In genomic region chr6:118922328-118923211, GRCm38 (mm10) we compare ENCODE assay signal across 8 mouse cellular contexts.
A peak's percentile ranks its signal among the peaks of the same experiment; 100 is the strongest.
DNase-seq lines count a peak whose midpoint lies in the region; ATAC-seq and TF ChIP-seq lines count a peak whose summit lies in the region.

No protein-coding gene starts in this region.

- no peak overlapping the region for H3K9ac ChIP-seq in forebrain, embryonic 16.5 days (replicated peaks; ENCODE audit: low read depth, low read length)
- H3K9ac ChIP-seq in hindbrain, embryonic 12.5 days = no peak overlapping the region
- H3K9ac ChIP-seq in lung, postnatal 0 days (replicated peaks; ENCODE audit: low read depth) = no peak overlapping the region

- TF ChIP-seq CTCF in lung, postnatal 0 days (IDR thresholded peaks at IDR 0.05) = peak; percentile 97

- peak; percentile 79 for ATAC-seq in forebrain, embryonic 16.5 days
- ATAC-seq in hindbrain, embryonic 12.5 days (ENCODE audit: low FRiP score) = peak; percentile 51; the same call in 1 of the 2 replicates
- ATAC-seq in lung, postnatal 0 days = peak; percentile 76

- H3K4me1 ChIP-seq in forebrain, embryonic 16.5 days (replicated peaks; ENCODE audit: control insufficient read depth, insufficient read depth, low read length) = 0 out of 2 replicates have a peak, but pooled peaks cover 3% of the 10 kb centered on the region
- H3K4me1 ChIP-seq in hindbrain, embryonic 12.5 days = peaks cover 6% of the 10 kb centered on the region
- H3K4me1 ChIP-seq in lung, postnatal 0 days (ENCODE audit: insufficient read depth, low read depth, low read length) = peaks cover 6% of the 10 kb centered on the region; the same call in 1 of the 2 replicates

- no peaks in the 10 kb centered on the region for H3K36me3 ChIP-seq in forebrain, embryonic 16.5 days (ENCODE audit: control insufficient read depth, insufficient read depth)
- H3K36me3 ChIP-seq in hindbrain, embryonic 12.5 days = no peaks in the 10 kb centered on the region
- H3K36me3 ChIP-seq in lung, postnatal 0 days (ENCODE audit: insufficient read depth, low read length) = no peaks in the 10 kb centered on the region

- no peak for TF ChIP-seq EP300 in lung, postnatal 0 days (IDR thresholded peaks at IDR 0.05)

- no peaks in the 10 kb centered on the region for H3K9me3 ChIP-seq in forebrain, embryonic 16.5 days (ENCODE audit: control insufficient read depth, low read length)
- H3K9me3 ChIP-seq in hindbrain, embryonic 12.5 days (replicated peaks) = no peaks in the 10 kb centered on the region
- no peaks in the 10 kb centered on the region for H3K9me3 ChIP-seq in lung, postnatal 0 days (ENCODE audit: low read length)

- WGBS in forebrain, embryonic 16.5 days = 25% methylated on average over 13 of the region's 13 CpGs
- 27% methylated on average over 13 of the region's 13 CpGs for WGBS in hindbrain, embryonic 12.5 days
- WGBS in lung, postnatal 0 days = 11% methylated on average over 13 of the region's 13 CpGs

- H3K27ac ChIP-seq in forebrain, embryonic 16.5 days (ENCODE audit: low read length) = no peak overlapping the region
- no peak overlapping the region for H3K27ac ChIP-seq in hindbrain, embryonic 12.5 days
- H3K27ac ChIP-seq in lung, postnatal 0 days (ENCODE audit: low read length) = no peak overlapping the region

- no peak overlapping the region for H3K4me3 ChIP-seq in forebrain, embryonic 16.5 days (replicated peaks; ENCODE audit: low read length)
- no peak overlapping the region for H3K4me3 ChIP-seq in hindbrain, embryonic 12.5 days
- no peak overlapping the region for H3K4me3 ChIP-seq in lung, postnatal 0 days (ENCODE audit: low read depth, low read length)

- H3K4me2 ChIP-seq in forebrain, embryonic 16.5 days (ENCODE audit: low read length) = no peak overlapping the region
- H3K4me2 ChIP-seq in hindbrain, embryonic 12.5 days (replicated peaks) = no peak overlapping the region
- no peak overlapping the region for H3K4me2 ChIP-seq in lung, postnatal 0 days (replicated peaks; ENCODE audit: low read depth, low read length)

- H3K27me3 ChIP-seq in forebrain, embryonic 16.5 days (replicated peaks; ENCODE audit: control insufficient read depth, insufficient read depth, low read length) = no peaks in the 10 kb centered on the region
- H3K27me3 ChIP-seq in hindbrain, embryonic 12.5 days = no peaks in the 10 kb centered on the region
- H3K27me3 ChIP-seq in lung, postnatal 0 days (replicated peaks; ENCODE audit: insufficient read depth, low read length) = no peaks in the 10 kb centered on the region

- DNase-seq in MN1 (ENCODE audit: low spot score) = peak; percentile 72
- peak; percentile 82 for DNase-seq in cerebellum, adult 11-12 months
- DNase-seq in layer of hippocampus, postnatal 10 days (ENCODE audit: low spot score in 2 of 2) = peak; percentile 82 to 87
- peak; percentile 83 for DNase-seq in lung, postnatal 0 days (ENCODE audit: low spot score)
- DNase-seq in retina, embryonic 14.5 days (ENCODE audit: low spot score) = peak; percentile 89
- DNase-seq in thymus, postnatal 36 days = peak; percentile 71 to 74
